Mouse (Mus musculus) limb, embryonic 14.5 days (tissue): ENCODE results near the gene Zmynd19. TPM values are rescaled to one million over a fixed set of nuclear protein-coding genes. Genes with fewer than 3 reads are reported as not detected.
A peak's percentile ranks its signal among the peaks of the same experiment; 100 is the strongest.

Experiments used
- ATAC-seq: fragments of 200-750 bp; cut with Nextera tagmentation; 2 replicates; pipeline ENCODE4 v1.8.0; 2017; ENCODE audit warnings: low read depth, moderate number of reproducible peaks, moderate TSS enrichment; ENCODE audit not compliant: low FRiP score
- DNase-seq: peaks from one replicate; pipeline ENCODE4 v3.0.0-alpha.2; 2015; ENCODE audit warnings: low spot score
- H3K27ac ChIP-seq: fragments of 300-500 bp; sonication (generic); replicated peaks from 2 replicates; pipeline ENCODE4 v1.5.1; 2014; ENCODE audit warnings: low read depth, mild to moderate bottlenecking, low read length, moderate library complexity, mixed read lengths
- H3K27me3 ChIP-seq: fragments of 300-500 bp; sonication (generic); 2 replicates; pipeline ENCODE4 v1.6.1; 2014; ENCODE audit warnings: low read length, mixed read lengths; ENCODE audit not compliant: control insufficient read depth, insufficient read depth
- H3K36me3 ChIP-seq: fragments of 300-500 bp; sonication (generic); 2 replicates; pipeline ENCODE4 v1.6.1; 2014; ENCODE audit warnings: mild to moderate bottlenecking, low read length, moderate library complexity, mixed read lengths; ENCODE audit not compliant: control insufficient read depth, insufficient read depth
- H3K4me1 ChIP-seq: fragments of 300-500 bp; sonication (generic); 2 replicates; pipeline ENCODE4 v1.6.1; 2014; ENCODE audit warnings: antibody characterized with exemption, low read length, mixed read lengths; ENCODE audit not compliant: control insufficient read depth, insufficient read depth
- H3K4me2 ChIP-seq: fragments of 300-500 bp; sonication (generic); replicated peaks from 2 replicates; pipeline ENCODE4 v1.6.1; 2014; ENCODE audit warnings: low read depth, mild to moderate bottlenecking, low read length, moderate library complexity; ENCODE audit not compliant: severe bottlenecking
- H3K4me3 ChIP-seq: fragments of 300-500 bp; sonication (generic); replicated peaks from 2 replicates; pipeline ENCODE4 v1.5.1; 2014; ENCODE audit warnings: low read length
- H3K9ac ChIP-seq: fragments of 300-500 bp; sonication (generic); 2 replicates; pipeline ENCODE4 v1.6.1; 2014; ENCODE audit warnings: mild to moderate bottlenecking, low read depth, low read length, moderate library complexity; ENCODE audit not compliant: severe bottlenecking
- H3K9me3 ChIP-seq: fragments of 300-500 bp; sonication (generic); 2 replicates; pipeline ENCODE4 v1.6.1; 2016; ENCODE audit warnings: low read length; ENCODE audit not compliant: control insufficient read depth
- POLR2A ChIP-seq: fragments of 200-500 bp; IDR thresholded peaks from 2 replicates; pipeline ENCODE4 v1.8.0; 2012; ENCODE audit warnings: inconsistent platforms, mild to moderate bottlenecking, moderate library complexity, borderline replicate concordance; ENCODE audit not compliant: insufficient read depth, insufficient read length; ENCODE audit errors: extremely low read depth
- WGBS: fragments of 180-500 bp; shearing (Covaris S2); extraction: QIAGEN DNeasy Blood & Tissue Kit; methylation state at CpG from one replicate; pipeline ENCODE4 v1.1.7; 2014; 5-methylcytosine and 5-hydroxymethylcytosine counted together
- polyA plus RNA-seq, 2 experiments: library from polyadenylated mRNA; depleted of rRNA in 1 of 2; stranded (reverse) in 1 of 2; unstranded in 1 of 2; fragments of >200 nt; fragmentation: Nextera tagmentation in 1 of 2; extraction: Ambion mirVana in 1 of 2; gene quantifications; 2 replicates each; pipeline versions ENCODE4 v1.2.1 to v1.2.3; 2012 to 2014

Zmynd19 gene
- 30.7 and 31.5 TPM in 2 replicates for polyA plus RNA-seq (2012; rRNA removed)
- polyA plus RNA-seq (2014; fragmentation: Nextera tagmentation; extraction: Ambion mirVana): 21.2 and 22.1 TPM in 2 replicates

DNA sequence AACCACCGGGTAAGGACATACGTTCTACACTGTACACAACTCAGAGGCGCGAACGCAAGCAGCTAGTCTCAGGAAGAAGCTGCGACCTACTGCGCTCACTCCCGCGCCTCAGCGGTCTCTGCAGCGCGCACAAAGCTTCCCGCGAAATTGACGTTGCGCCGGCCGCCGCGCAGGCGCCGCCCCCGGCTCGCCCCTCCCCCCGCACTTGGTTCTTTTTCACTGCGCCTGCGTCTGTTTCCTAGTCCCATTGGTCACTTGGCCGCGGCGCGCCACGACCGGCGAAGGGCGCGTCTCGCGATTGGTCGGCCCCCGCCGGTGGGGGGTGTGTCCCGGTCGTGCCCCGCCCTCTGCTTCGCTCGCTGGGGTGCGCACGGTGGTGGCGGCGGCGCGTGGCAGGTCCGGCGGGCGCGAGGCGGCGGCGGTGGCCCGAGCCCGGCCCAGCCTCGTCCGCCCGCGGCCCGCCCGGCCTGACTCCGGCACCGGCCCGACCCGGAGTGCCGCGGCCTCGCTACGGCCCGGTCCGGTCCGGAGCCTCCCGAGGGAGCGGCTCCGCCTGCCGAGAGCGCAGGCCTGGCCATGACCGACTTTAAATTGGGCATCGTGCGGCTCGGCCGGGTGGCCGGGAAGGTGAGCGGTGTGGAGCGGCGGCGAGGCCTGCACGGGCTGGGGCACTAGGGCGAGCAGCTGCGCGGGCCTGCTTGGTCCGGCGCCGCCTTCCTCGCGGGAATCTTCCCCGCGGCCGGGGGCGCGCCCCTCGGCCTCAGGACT lies at the start of gene Zmynd19:
TSS of gene Zmynd19 (plus strand) at position 372 of the 768 bp plus-strand sequence.
- H3K27ac ChIP-seq: 0 out of 2 replicates have a peak within 1 kb of the TSS, but pooled peaks have one; percentile 26
- H3K4me1 ChIP-seq: peaks cover 9% of the 10 kb centered on the region
- H3K36me3 ChIP-seq: peaks cover 33% of the 10 kb centered on the region
- H3K4me2 ChIP-seq: peak within 1 kb of the TSS; percentile 70
- H3K27me3 ChIP-seq: no peaks in the 10 kb centered on the region
- peak within 1 kb of the TSS; percentile 90 for H3K9ac ChIP-seq
- H3K4me3 ChIP-seq: peak within 1 kb of the TSS; percentile 95
- ATAC-seq (peak; percentile 100), DNase-seq (peak; percentile 96)
- WGBS: 0% methylated on average over 86 of the region's 108 CpGs
- TF ChIP-seq POLR2A: no peak
- no peaks in the 10 kb centered on the region for H3K9me3 ChIP-seq

DNA sequence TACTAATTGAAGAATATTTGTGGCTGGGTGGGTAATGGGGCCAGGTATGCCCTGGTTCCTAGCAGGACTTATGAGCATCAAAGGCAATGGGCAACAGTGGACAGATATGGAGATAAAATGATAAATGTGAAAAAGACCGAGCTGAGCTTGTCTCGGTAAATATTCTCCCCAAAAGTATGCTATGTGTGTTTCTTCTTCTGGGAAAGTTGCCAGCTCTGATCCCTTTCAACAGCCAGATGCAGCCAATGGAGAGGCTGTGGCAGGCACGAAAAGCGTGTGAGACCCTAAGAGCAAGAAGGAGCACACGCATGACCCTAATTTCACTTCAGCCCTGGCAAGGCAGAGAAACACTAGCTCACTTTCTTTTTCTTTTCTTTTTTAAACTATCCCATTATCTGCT lies 48.5 kb upstream of the Zmynd19 start:
- DNase-seq (no peak), ATAC-seq (no peak)
- no peak overlapping the region for H3K9ac ChIP-seq
- H3K27ac ChIP-seq: no peak overlapping the region
- no peak for TF ChIP-seq POLR2A
- no peaks in the 10 kb centered on the region for H3K9me3 ChIP-seq
- H3K4me3 ChIP-seq: no peak overlapping the region
- H3K4me1 ChIP-seq: no peaks in the 10 kb centered on the region
- 0 out of 2 replicates have a peak, but pooled peaks cover 7% of the 10 kb centered on the region for H3K36me3 ChIP-seq
- no peaks in the 10 kb centered on the region for H3K27me3 ChIP-seq
- 62% methylated on average over 5 of the region's 5 CpGs for WGBS
- no peak overlapping the region for H3K4me2 ChIP-seq

GRCm38 (mm10) chr2:24902999-24903398 lies 46.6 kb upstream of the Zmynd19 start:
- DNase-seq: no peak
- no peak overlapping the region for H3K27ac ChIP-seq
- no peaks in the 10 kb centered on the region for H3K9me3 ChIP-seq
- H3K4me2 ChIP-seq: no peak overlapping the region
- H3K27me3 ChIP-seq: no peaks in the 10 kb centered on the region
- no peak for TF ChIP-seq POLR2A
- WGBS: 80% methylated on average over 6 of the region's 6 CpGs
- no peak overlapping the region for H3K4me3 ChIP-seq
- ATAC-seq: no peak
- no peak overlapping the region for H3K9ac ChIP-seq
- H3K36me3 ChIP-seq: 0 out of 2 replicates have a peak, but pooled peaks cover 4% of the 10 kb centered on the region
- no peaks in the 10 kb centered on the region for H3K4me1 ChIP-seq

DNA sequence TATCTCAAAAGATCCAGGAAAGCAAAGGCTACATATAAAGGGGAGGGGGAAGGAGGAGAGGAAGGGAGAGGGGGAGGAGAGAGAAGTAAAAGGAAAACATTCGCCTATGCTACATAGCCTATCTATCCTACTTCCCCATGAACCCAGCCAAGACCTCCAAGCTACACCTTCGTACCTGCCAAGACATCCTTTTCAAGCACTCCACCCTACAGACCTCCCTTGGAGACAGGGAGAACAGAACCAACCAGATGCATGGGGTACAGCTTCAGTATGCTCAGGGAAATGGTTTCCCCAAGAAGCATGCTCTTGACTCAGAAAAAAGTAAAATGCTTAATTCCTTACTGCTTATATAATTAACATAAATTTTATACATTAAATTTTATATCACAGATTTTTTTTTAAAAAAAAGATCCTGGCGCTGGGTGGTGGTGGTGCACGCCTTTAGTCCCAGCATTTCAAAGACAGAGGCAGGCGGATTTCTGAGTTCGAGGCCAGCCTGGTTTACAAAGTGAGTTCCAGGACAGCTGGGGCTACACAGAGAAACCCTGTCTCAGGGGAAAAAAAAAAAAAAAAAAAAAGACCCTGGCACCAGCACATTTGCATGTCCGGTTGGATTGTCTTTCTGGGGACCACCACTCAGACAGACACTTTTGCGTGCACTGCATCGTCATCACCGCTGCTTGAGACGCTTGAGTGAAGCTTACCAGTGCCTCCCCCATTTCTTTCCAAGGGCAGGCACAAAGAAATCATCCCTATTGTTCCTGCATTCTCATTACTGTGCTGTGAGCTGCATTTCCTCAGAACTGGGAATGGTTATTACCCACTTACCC lies 44.6 kb upstream of the Zmynd19 start:
- ATAC-seq (no peak), DNase-seq (no peak)
- 90% methylated on average over 11 of the region's 11 CpGs for WGBS

DNA sequence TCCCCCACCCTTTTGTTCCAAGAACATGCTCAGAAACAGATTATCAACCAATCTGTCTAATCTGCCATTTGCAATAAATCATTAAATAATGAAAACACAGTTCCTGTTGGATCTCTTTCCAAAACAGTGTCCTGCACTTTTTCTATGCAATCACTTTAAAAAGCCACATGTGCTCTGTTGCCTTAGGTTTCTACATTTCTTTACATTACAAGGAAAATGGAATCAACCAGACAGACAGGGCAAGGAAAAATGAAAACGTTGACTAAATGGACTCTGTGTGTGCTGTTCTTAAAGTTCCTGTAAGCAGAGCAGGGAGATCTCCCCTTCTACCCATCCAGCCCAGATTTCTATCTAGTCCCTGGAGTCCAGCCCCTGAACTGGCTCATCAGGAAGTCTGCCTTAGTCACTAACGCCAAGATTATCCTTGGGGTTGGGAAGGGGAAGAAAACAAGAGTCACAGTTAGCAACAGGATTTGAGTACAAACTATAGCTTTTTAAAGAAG lies 43.9 kb upstream of the Zmynd19 start:
- H3K9me3 ChIP-seq: no peaks in the 10 kb centered on the region
- H3K27me3 ChIP-seq: no peaks in the 10 kb centered on the region

More for the DNA sequence above, 44.6 kb upstream of the Zmynd19 start:
- Histone ChIP-seq H3K36me3 (no peaks in the 10 kb centered on the region), H3K27ac (no peak overlapping the region), H3K9ac (no peak overlapping the region), H3K4me3 (no peak overlapping the region), H3K27me3 (no peaks in the 10 kb centered on the region), H3K4me1 (no peaks in the 10 kb centered on the region), H3K9me3 (no peaks in the 10 kb centered on the region), H3K4me2 (no peak overlapping the region)
- TF ChIP-seq POLR2A: no peak

More for the DNA sequence above, 43.9 kb upstream of the Zmynd19 start:
- TF ChIP-seq POLR2A: no peak
- Histone ChIP-seq H3K36me3 (no peaks in the 10 kb centered on the region), H3K4me3 (no peak overlapping the region), H3K9ac (no peak overlapping the region), H3K27ac (no peak overlapping the region), H3K4me2 (no peak overlapping the region), H3K4me1 (no peaks in the 10 kb centered on the region)
- DNase-seq (no peak), ATAC-seq (no peak)
- 48% methylated on average over 2 of the region's 2 CpGs for WGBS
